Mouse (Mus musculus): ENCODE data around the gene N4bp2.

DNA sequence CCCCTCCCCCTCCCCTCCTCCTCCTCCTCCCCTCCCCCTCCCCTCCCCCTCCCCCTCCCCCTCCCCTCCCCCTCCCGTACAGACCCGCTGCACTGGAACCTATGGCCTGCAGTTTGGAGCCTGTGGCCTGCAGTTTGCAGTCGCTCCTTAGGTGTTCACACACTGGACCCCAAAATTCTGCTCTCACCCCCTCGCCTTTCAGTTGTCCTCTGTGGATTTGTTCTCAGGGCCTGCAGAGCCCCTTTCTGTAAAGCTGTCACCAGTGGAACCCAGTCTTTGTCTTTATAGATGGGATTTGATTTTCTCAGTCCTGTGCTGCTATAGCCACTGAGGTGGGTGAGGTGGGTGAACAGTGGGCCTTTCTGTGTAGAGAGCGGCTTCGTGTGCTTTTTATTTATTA lies 95.0 kb downstream of the N4bp2 start:
- TF ChIP-seq GATA1 (IDR thresholded peaks at IDR 0.05; ENCODE audit: low read length) = no peak
- no peak for TF ChIP-seq TAL1 (IDR thresholded peaks at IDR 0.05; ENCODE audit: low read length)
